Mouse (Mus musculus) c-Kit-positive CD71-negative TER-119-negative erythroid progenitor cells, embryonic 14.5 days (primary cell): ENCODE measurements around the gene Mybpc3.

Source experiments
- DNase-seq: peaks from one replicate; pipeline ENCODE4 v3.0.0-alpha.2; 2013; ENCODE audit warnings: low read depth

The Mybpc3 gene

GRCm38 (mm10) chr2:91117585-91118275 lies at the start of gene Mybpc3:
Gene Mybpc3, plus strand, starts transcription at chr2:91118144.
- no peak for DNase-seq

GRCm38 (mm10) chr2:91068162-91068871 lies 49.6 kb upstream of the Mybpc3 start:
- DNase-seq: no peak

- DNase-seq: no peak
These were observed 49.1 kb upstream of the Mybpc3 start for GRCm38 (mm10) chr2:91068872-91069165.

DNA sequence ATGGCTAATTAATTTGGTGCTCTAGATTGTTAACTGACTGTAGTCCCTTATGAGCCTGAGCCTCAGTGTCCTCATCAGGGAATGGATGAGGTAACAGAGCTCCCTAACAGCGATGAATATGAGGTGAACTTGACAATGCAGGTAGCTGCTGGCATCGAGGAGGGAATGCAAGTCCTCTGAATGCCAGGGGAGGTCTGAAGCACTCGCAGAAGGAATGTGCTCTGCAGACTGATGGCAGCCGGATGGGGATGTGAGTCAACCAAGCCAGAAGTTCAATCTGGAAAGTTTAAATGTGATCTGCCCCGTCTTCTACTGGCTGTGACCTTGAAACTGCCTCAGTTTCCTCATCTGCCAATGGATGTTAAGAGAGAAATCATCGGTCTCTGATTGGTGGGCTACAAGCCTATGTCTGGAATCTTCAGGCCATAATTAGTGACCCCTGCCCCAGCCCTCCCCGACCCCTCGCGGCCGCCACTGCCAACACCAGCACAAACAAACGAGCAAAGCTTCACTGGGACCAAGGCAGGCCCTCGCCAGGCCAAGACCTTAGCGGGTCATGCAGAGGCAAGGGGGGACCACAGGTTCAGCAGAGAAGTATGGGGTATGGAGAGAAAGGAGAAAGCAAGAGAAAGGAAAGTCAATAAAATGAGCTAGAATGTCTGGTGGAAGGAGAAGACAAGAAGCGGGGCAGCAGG lies 48.5 kb upstream of the Mybpc3 start:
- DNase-seq: no peak

DNA sequence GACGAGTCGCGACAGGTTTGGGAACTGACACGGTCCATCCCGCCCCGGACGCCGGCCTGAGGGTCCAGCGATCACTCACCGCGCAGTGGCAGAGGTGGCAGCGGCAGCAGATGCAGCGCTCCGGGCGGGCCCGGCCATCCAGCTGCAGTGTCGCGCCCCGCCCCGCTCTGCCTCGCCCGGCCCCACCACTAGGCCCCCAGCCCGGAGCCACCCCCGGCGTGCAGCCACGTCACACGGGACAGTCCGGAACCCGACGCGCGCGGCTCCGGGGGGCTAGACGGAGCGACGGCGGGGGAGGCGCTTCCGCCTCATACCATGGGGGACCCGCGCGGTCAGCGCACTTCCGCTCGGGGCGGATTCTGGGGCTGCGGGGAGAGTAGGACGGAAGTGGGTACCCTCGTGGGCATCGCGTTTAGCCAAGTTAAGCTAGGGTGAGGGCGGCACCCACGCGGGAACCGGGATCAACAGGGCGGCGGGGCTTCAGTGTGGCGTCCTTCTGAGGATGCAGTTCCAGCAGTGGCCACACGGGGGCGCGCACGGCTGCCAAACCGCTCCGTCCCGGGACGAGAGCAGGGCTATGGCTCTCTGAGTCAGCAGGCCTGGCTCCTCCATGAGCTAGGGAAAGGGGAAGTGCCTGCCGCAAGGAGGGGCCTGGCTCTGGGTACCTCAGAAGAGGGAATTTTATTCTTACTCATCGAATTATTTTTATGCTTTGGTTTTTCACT lies 47.7 kb upstream of the Mybpc3 start, which contains the start of gene Slc39a13:
Gene Slc39a13, minus strand, starts transcription at position 342 of the 725 bp plus-strand sequence.
- peak; percentile 89 for DNase-seq

DNA sequence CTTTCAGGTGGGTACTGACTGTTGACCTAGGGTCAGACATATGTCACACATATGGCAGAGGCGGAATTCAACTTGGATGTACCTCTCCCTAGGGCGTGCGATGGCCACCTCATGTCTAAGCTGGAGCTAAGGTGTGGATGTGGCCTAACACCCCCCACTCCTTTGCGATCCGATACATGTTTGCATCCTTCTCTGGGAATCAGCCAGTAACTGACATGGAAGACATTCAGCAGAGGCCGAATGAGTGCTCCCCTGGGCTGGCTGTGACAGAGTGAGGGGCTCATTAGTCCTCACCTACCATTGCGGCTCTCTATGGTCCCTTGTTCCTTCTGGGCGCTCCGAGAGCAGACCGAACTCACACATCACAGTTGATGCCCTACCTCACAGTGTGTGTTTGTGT lies 46.9 kb upstream of the Mybpc3 start:
- DNase-seq: no peak

GRCm38 (mm10) chr2:91072092-91072491 lies 45.9 kb upstream of the Mybpc3 start:
- DNase-seq: no peak

- DNase-seq: no peak
These were observed 40.0 kb upstream of the Mybpc3 start for GRCm38 (mm10) chr2:91077957-91078313.

DNA sequence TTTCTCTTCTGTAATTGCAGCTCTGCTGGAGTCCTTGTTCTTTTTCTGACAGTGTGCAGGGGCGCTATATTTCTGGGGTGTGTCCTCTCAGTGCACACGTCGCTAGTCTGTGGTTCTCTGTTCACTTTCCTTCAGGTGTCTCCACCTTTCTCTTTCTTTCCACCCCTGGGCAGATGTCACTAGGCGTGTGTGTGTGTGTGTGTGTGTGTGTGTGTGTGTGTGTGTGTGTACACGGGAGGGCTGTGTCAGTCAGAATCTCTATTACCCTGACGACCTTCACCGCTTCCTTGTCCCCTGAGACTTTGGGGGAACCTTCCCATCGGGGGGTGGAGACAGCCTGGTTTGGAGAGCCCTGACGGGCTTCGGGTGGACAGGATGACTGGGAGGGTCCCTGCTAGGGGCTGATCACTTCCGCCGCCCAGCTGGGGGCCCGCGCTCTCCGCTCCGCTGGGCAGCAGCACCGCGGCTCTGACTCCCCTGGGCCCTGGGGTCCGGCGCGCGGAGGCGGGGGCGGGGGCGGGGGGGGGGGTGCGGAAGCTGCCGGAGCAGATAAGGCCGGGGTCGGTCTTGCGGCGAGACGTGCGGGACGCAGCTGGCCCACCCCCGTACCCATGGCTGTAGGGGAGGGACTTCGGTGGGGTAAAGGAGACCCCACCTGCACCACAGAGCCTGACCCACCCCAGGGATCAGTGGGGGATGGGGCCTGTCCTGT lies 39.5 kb upstream of the Mybpc3 start:
- DNase-seq: no peak

GRCm38 (mm10) chr2:91079026-91079384 lies 38.9 kb upstream of the Mybpc3 start:
- DNase-seq: no peak

GRCm38 (mm10) chr2:91080784-91081513 lies 37.0 kb upstream of the Mybpc3 start:
- DNase-seq: no peak

- DNase-seq: no peak
These were observed 35.9 kb upstream of the Mybpc3 start, which contains the start of gene Spi1 for GRCm38 (mm10) chr2:91081775-91082695. Gene Spi1, plus strand, starts transcription at chr2:91082390.

GRCm38 (mm10) chr2:91082844-91083243 lies 35.1 kb upstream of the Mybpc3 start:
- DNase-seq: peak; percentile 71

DNA sequence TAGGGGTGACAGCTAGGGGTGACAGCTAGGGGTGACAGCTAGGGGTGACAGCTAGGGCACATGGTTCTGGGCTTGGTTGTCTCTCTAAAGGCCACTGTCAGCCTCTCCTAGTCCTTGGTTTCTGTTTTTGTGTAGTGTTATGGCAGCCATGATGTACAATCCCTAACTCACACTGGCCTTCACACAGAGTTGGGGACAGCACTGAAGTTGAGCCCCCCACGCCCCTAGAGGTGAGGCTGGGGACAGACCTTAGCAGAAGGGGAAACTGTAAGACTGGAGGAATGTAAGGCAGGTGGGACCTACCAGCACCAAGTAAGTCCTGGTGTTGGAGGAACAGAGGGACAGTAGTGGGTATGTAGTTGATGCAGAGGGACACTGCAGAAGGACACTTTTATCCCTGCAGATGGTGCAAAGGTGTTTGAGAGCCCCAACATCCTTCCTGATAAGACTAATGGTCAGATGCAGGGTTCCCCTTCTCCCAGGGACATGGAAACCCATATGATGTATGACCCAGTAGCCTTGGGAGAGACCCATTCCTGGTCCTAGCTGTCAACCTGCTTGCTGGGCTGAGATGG lies 34.5 kb upstream of the Mybpc3 start:
- DNase-seq: no peak

DNA sequence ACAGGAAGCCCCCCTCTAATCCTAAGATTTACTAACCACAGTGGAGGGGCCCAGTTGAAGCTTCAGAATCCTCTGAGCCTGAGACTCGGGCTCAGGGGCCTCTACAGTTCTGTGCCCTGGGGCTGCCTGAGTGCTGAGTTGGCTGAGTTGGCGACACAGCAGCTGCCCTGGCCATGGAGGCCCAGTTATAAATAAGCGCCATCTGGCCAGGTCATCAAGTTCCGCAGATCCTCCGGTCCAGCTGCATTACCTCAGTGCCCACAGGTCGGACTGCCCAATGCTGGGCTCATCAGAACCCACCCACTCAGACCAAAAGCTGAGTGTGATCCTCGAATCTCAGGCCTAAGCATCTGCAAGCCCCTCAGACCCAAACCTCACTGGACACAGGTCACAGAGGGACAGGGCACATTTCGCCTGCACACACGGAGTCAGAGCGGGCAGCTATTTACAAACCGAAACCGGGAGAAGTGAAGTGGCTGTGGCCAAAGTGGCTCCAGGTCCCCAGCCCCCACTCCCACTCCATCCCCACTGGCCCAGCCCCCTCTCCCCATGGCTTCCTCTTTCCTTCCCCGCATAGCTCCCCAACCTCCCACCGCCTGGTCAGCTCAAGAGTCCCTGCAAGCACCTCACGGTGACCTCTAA lies 33.6 kb upstream of the Mybpc3 start:
- DNase-seq: no peak

- no peak for DNase-seq
These were observed 32.2 kb upstream of the Mybpc3 start for GRCm38 (mm10) chr2:91085494-91086391.

- no peak for DNase-seq
These were observed 31.3 kb upstream of the Mybpc3 start for GRCm38 (mm10) chr2:91086392-91087237.
